Mouse (Mus musculus) megakaryocyte, embryonic 14.5 days (primary cell): ENCODE measurements around the gene Ttc39a. TPM values are rescaled to one million over a fixed set of nuclear protein-coding genes. Genes with fewer than 3 reads are reported as not detected.

Experiments used
- H3K27me3 ChIP-seq: replicated peaks from 2 replicates; pipeline ENCODE3; 2012; ENCODE audit warnings: inconsistent platforms
- H3K36me3 ChIP-seq: replicated peaks from 2 replicates; pipeline ENCODE3; 2012; ENCODE audit warnings: low read length, inconsistent platforms, mixed read lengths
- H3K4me1 ChIP-seq: 2 replicates; pipeline ENCODE4 v1.6.1; 2012; ENCODE audit warnings: inconsistent platforms
- H3K4me3 ChIP-seq: replicated peaks from 2 replicates; pipeline ENCODE3; 2012; ENCODE audit warnings: moderate library complexity, mild to moderate bottlenecking, inconsistent platforms
- H3K9me3 ChIP-seq: 2 replicates; pipeline ENCODE4 v1.6.1; 2012; ENCODE audit warnings: inconsistent platforms
- FLI1 ChIP-seq: IDR thresholded peaks from 2 replicates; pipeline ENCODE4 v1.6.1; 2012; ENCODE audit warnings: low read length, inconsistent platforms, mixed read lengths
- GATA1 ChIP-seq: IDR thresholded peaks from 3 replicates; pipeline ENCODE4 v1.6.1; 2012; ENCODE audit warnings: mixed read lengths, low read length, inconsistent platforms, borderline replicate concordance
- polyA plus RNA-seq: library from polyadenylated mRNA; stranded (reverse); fragments of >175 nt; gene quantifications from 2 replicates; pipeline ENCODE4 v1.2.3, GENCODE M21; 2012; ENCODE audit warnings: low replicate concordance; ENCODE audit not compliant: insufficient read depth

The Ttc39a gene
- polyA plus RNA-seq, 1 experiment, result 0.27 TPM

GRCm38 (mm10) chr4:109420138-109420795, 13.8 kb downstream of the Ttc39a start:
- Histone ChIP-seq H3K36me3 (no peaks in the 10 kb centered on the region), H3K4me3 (no peak overlapping the region), H3K4me1 (peaks cover 8% of the 10 kb centered on the region; the same call in 1 of the 2 replicates), H3K27me3 (peaks cover 39% of the 10 kb centered on the region), H3K9me3 (no peaks in the 10 kb centered on the region)
- TF ChIP-seq GATA1 (no peak), FLI1 (no peak)

- Histone ChIP-seq H3K36me3 (no peaks in the 10 kb centered on the region), H3K27me3 (peaks cover 38% of the 10 kb centered on the region), H3K4me3 (no peak overlapping the region), H3K9me3 (no peaks in the 10 kb centered on the region), H3K4me1 (peaks cover 16% of the 10 kb centered on the region)
- TF ChIP-seq GATA1 (no peak), FLI1 (no peak)
These were observed 15.2 kb downstream of the Ttc39a start for GRCm38 (mm10) chr4:109421608-109422007.

- Histone ChIP-seq H3K4me1 (peaks cover 22% of the 10 kb centered on the region), H3K4me3 (no peak overlapping the region), H3K27me3 (peaks cover 42% of the 10 kb centered on the region), H3K36me3 (no peaks in the 10 kb centered on the region), H3K9me3 (no peaks in the 10 kb centered on the region)
- TF ChIP-seq FLI1 (no peak), GATA1 (no peak)
These were observed 16.0 kb downstream of the Ttc39a start for GRCm38 (mm10) chr4:109422436-109422835.

- Histone ChIP-seq H3K9me3 (no peaks in the 10 kb centered on the region), H3K27me3 (peaks cover 44% of the 10 kb centered on the region), H3K36me3 (no peaks in the 10 kb centered on the region), H3K4me3 (no peak overlapping the region), H3K4me1 (peaks cover 26% of the 10 kb centered on the region)
- no peak for TF ChIP-seq GATA1
- no peak for TF ChIP-seq FLI1
These were observed 17.0 kb downstream of the Ttc39a start for GRCm38 (mm10) chr4:109423438-109423837.

- Histone ChIP-seq H3K4me3 (no peak overlapping the region), H3K4me1 (peaks cover 30% of the 10 kb centered on the region), H3K9me3 (no peaks in the 10 kb centered on the region), H3K36me3 (no peaks in the 10 kb centered on the region), H3K27me3 (peaks cover 34% of the 10 kb centered on the region)
- TF ChIP-seq FLI1 (no peak), GATA1 (no peak)
These were observed 20.6 kb downstream of the Ttc39a start for GRCm38 (mm10) chr4:109427058-109427457.

- Histone ChIP-seq H3K4me1 (peaks cover 61% of the 10 kb centered on the region), H3K9me3 (no peaks in the 10 kb centered on the region), H3K36me3 (no peaks in the 10 kb centered on the region), H3K4me3 (no peak overlapping the region), H3K27me3 (peaks cover 22% of the 10 kb centered on the region)
- TF ChIP-seq GATA1, result no peak
- no peak for TF ChIP-seq FLI1
These were observed 23.8 kb downstream of the Ttc39a start for GRCm38 (mm10) chr4:109430250-109430649.

- H3K27me3 ChIP-seq, result peaks cover 22% of the 10 kb centered on the region
- no peaks in the 10 kb centered on the region for H3K9me3 ChIP-seq
- H3K4me3 ChIP-seq, result peak overlapping the region; percentile 76
- H3K4me1 ChIP-seq, result peaks cover 57% of the 10 kb centered on the region
- no peak for TF ChIP-seq FLI1
- no peak for TF ChIP-seq GATA1
- no peaks in the 10 kb centered on the region for H3K36me3 ChIP-seq
These were observed 24.4 kb downstream of the Ttc39a start for GRCm38 (mm10) chr4:109430854-109431253.

GRCm38 (mm10) chr4:109432668-109433375, 26.4 kb downstream of the Ttc39a start:
- Histone ChIP-seq H3K4me3 (no peak overlapping the region), H3K4me1 (peaks cover 46% of the 10 kb centered on the region), H3K27me3 (peaks cover 10% of the 10 kb centered on the region), H3K9me3 (no peaks in the 10 kb centered on the region), H3K36me3 (no peaks in the 10 kb centered on the region)
- no peak for TF ChIP-seq FLI1
- no peak for TF ChIP-seq GATA1

- TF ChIP-seq GATA1 (no peak), FLI1 (no peak)
- Histone ChIP-seq H3K4me3 (no peak overlapping the region), H3K27me3 (peaks cover 3% of the 10 kb centered on the region), H3K4me1 (peaks cover 52% of the 10 kb centered on the region), H3K9me3 (no peaks in the 10 kb centered on the region), H3K36me3 (peaks cover 6% of the 10 kb centered on the region)
These were observed 27.2 kb downstream of the Ttc39a start for GRCm38 (mm10) chr4:109433641-109434040.

- Histone ChIP-seq H3K36me3 (peaks cover 10% of the 10 kb centered on the region), H3K27me3 (no peaks in the 10 kb centered on the region), H3K4me3 (no peak overlapping the region), H3K4me1 (peaks cover 58% of the 10 kb centered on the region), H3K9me3 (no peaks in the 10 kb centered on the region)
- TF ChIP-seq GATA1 (no peak), FLI1 (no peak)
These were observed 27.8 kb downstream of the Ttc39a start for GRCm38 (mm10) chr4:109434256-109434655.
